Mouse (Mus musculus): ENCODE results near the gene B4galt3. TPM values are rescaled to one million over a fixed set of nuclear protein-coding genes. Genes with fewer than 3 reads are reported as not detected.
"Not testable (repeated sequence)": the region's sequence is repeated elsewhere in the genome, so short reads cannot be mapped to it uniquely, and the experiment has no call there.

B4galt3 gene
- total RNA-seq, 2 experiments from 2014 or later, result 58.1 to 63.6 TPM

GRCm38 (mm10) chr1:171238463-171238862 is 31.7 kb upstream of the B4galt3 start:
- peak in 1 of 2 experiments; percentile 54 for DNase-seq (ENCODE audit: low spot score in 2 of 2)
- intact Hi-C loops (cut with DNase I), result no loop called here

DNA sequence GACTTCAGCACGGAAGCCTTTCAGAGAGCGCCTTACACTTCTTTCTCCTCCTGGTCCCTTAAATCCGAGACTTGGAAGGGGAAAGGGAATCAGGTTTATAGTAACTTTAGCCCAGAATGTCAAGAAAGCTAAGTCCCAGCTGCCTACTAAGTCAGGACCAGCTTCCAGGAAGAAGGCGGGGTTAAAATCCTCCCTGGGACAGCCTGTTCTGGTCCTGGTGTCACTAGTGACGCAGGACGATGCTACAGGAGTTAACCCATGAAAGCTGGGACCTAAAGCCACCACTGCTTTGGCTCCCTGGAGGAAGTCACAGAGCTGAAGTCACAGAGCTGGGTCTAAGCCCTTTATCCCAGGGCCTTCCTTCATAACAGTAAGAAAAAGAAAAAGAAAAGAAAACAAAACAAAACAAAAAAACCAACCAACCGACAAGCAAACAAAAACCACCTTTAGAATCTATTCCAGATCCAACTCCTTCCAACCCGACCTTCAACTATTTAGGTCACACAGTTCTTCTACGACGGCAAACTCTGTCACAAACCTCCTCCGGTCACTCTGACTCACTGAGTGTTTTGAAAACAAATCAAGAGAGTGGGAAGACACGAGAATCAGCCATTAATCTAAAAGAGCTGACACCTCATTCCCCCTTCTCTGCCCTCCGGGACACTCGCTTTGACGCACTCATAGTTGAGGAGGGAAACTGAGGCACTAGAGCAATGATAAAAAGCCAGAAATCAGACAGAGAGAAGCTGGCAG is 30.0 kb upstream of the B4galt3 start:
- intact Hi-C loops (cut with DNase I), result no loop called here
- no peak for DNase-seq (ENCODE audit: low spot score in 2 of 2)

- intact Hi-C loops (cut with DNase I), result no loop called here
- no peak for DNase-seq (ENCODE audit: low spot score in 2 of 2)
Measured at GRCm38 (mm10) chr1:171240911-171241310, 29.2 kb upstream of the B4galt3 start.

DNA sequence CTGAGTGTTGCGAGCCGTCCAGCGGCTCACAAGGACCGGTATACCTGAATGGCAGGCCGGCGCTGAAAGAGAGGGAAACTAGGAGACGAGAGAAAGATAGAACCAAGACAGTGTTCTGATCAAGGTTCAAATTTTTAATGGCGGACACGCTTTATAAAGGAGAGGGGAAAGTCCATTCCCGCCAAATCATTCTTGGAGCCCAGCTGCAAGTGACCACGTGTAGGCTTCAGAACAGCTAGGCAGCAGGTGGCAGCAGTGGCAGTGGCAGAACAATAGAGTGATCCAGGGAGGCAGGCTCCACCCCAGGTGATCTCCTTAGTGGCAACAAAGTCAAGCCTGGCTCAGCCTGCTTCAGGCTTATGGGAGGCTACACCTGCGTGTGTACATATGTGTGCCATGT is 28.2 kb upstream of the B4galt3 start:
- intact Hi-C loops (cut with DNase I); DNase-seq (ENCODE audit: low spot score in 2 of 2): not testable (repeated sequence)

- intact Hi-C loops (cut with DNase I), result no loop called here
- no peak for DNase-seq (ENCODE audit: low spot score in 2 of 2)
Measured at GRCm38 (mm10) chr1:171245353-171245752, 24.8 kb upstream of the B4galt3 start.

DNA sequence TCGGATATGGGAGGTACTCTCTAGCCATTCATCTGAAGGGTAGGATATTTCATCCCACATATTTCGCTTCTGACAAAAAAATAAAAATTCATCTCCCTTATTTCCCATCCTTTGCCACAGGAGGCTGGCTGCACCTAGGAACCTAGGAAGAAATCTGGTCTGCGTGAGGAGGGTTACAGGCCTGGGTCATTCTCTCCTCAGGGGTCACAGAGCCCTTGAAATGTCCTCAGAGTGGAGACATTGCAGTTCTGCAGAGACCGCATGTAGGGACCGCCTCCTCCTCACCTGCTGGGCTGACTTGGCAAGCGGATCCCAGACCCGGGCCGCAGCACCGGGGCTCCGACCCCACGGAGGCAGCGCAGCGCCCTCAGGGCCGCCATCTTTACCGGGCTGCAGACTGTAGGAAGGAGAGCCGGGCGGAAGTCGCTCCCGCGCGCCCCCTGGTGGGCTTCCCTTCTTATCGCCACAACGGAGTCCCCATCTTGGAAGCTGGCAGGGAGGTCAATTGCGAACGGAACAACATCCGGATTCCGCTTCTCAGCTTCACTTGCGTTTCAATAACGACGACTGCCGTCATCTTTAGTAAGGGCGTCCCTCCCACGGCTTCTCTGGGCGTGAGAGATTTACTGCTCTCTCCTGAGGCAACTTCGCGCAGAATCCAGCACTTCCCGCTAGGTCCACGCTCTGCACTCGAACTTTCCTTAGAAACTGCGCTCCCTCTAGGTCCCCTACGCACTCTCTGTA is 23.2 kb upstream of the B4galt3 start:
- DNase-seq (ENCODE audit: low spot score in 2 of 2), result peak; percentile 95 to 99
- intact Hi-C loops (cut with DNase I), result loop anchor here (1.0 kb wide), 2 partner anchors 25 to 34 kb away; partner anchors contain the start of genes Ppox and Tomm40l

DNA sequence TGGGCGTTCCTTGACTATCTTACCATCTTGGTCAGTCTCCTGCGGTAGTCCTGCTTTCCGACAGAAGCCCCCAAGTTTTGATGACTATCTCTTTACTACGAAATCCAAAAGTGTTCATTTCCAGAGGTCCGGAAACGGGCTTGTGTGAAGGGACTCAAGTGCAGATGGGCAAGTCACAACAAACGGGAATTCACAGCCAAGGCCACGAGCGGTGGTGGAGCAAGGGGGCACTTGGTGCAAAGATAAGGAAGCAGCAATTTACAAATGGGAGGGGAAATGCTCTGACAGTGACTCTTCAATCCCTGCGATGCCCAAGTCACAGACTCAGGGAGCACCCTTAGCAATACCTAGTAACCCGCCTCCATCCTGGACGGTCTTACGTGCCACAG is 22.7 kb upstream of the B4galt3 start:
- intact Hi-C loops (cut with DNase I), result loop anchor here (1.0 kb wide), 2 partner anchors 25 to 34 kb away; partner anchors contain the start of genes Ppox and Tomm40l
- DNase-seq (ENCODE audit: low spot score in 2 of 2), result no peak

DNA sequence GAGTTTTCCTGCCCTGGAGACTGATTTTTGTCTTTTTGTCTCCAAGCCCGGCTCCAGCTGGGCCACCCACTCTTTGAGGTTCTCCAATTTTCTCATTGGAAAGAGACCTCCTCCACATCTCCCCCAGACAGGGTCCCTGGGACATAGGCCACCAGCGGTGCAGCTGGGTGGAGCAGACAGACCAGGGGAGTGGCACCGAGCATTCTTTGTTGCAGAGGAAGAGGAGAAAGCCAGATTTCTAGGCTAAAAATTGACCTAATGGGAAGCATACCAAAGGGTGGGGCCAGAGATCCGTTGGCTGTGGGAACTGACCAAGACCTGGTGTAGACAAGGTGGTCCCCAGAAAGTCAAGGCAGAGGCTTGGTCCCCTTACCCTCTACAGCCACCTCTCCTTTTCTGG is 22.2 kb upstream of the B4galt3 start:
- DNase-seq (ENCODE audit: low spot score in 2 of 2), result no peak
- intact Hi-C loops (cut with DNase I), result loop anchor here (1.0 kb wide), 2 partner anchors 26 to 33 kb away; partner anchors contain the start of genes Ppox and Tomm40l

DNA sequence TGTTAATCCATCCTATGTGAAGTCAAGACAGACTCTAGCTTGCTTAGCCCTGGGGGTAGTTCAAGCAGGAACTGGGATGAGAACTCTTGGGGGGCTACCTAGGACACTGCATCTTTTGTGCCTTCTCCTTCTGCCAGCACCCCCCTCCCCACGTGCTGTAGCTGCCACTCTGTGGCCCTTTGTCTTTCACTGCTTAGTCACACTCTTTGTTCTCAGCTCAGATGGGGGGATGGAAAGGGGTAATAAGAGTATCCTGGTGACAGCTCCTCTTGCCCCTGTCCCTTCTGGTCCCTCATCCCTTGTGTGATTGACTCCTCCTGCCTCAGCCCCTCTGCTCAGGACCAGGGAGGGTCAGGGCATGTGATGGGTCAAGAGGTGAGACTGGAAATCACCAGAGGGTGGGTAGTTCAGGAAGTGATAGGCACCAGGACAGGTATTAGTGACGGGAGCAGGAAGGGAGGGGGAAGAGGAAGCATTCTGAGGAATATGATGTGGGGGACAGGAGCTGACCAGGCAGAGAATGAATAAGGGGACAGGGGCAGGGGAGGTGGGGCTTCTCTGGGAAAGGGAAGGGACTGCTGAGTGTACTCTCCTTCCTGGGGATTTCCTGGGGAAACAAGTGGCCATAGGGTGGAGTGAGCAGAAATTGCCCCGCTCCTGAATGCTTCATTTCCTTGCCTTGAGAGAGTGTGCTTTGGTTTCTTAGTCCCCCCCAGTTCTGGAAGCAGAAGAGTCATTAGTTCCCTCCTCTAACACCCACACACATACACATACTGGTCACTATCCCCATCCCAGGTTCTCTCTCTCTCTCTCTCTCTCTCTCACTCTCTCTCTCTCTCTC is 21.5 kb upstream of the B4galt3 start:
- intact Hi-C loops (cut with DNase I), result no loop called here
- no peak for DNase-seq (ENCODE audit: low spot score in 2 of 2)

DNA sequence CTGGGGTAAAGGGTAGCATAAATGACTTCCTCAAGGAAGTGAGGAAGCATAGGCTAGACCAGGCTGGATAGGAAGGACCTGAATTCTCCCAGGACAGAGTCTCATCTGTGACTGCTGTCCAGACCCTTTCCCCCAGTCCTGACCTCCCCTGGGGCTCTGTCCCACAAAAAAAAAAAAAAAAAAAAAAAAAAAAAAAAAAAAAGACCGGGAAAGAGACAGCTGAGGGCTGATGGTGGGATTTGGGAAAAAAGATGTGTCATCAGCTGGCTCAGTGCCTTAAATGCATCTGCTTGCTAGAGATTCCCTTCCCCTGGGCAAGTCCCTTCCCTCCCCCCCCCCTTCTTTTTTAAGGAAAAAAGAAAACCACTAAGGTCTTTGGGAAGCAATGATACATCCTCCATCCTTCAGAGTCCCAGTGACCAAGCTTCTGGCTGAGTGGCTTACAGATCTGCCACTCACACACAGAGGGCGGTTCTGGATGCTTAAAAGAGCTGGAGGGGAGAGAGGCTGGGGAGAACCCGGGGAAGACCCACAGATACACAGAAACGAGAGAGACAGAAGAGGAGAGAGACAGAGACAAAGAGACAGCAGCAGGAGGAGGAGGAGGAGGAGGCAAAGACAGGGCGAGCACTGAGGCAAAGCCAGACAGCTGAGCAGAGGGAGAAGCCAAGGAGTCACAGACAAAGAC is 20.1 kb upstream of the B4galt3 start, which contains the start of gene Adamts4:
Gene Adamts4, plus strand, starts transcription at position 509 of the 688 bp plus-strand sequence.
- DNase-seq (ENCODE audit: low spot score in 2 of 2), result peak; percentile 50 to 64
- intact Hi-C loops (cut with DNase I), result loop anchor here (10.0 kb wide), 1 partner anchor 355 kb away; no protein-coding TSS in a partner anchor

GRCm38 (mm10) chr1:171250680-171251593 is 19.2 kb upstream of the B4galt3 start, which contains the start of gene Ndufs2:
Gene Ndufs2 (minus strand): TSS chr1:171251388.
- intact Hi-C loops (cut with DNase I), result loop anchor here (10.0 kb wide), 1 partner anchor 356 kb away; no protein-coding TSS in a partner anchor
- DNase-seq (ENCODE audit: low spot score in 2 of 2), result no peak

DNA sequence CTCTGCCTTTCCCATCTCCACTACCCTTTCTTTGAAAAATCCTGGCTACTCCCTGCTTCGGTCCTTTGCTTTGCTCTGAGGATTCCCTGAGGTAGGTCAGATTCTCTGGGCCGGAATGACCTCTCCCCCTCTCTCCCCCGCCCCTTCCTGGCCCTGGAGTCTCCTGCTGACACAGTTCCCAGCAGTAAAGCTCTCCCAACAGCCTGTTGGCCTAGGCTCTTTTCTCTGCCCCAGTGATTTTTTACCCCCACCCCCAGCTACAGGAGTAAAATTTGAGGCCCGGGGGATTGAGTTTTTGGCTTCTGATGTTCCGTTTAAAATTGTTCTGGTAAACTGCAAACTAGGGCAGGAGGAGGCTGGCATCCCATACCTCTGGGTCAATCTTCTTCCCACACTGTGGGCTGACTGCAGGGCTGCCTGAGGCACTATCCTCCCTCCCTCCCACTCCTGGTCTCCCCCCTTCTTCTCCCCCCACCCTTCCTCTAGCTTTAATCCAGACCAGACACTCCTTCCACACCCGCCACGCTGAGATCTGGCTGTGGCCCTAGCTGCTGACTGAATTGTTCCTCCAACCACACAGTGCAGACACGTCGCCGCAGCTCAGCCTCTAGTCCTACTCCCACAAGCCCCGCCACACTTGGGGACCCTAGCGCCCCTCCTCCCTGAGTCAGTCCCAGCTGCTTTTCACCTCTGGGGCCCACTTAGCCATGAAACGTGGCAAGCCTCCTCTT is 18.4 kb upstream of the B4galt3 start:
- DNase-seq (ENCODE audit: low spot score in 2 of 2), result no peak
- intact Hi-C loops (cut with DNase I), result loop anchor here (10.0 kb wide), 1 partner anchor 357 kb away; no protein-coding TSS in a partner anchor

DNA sequence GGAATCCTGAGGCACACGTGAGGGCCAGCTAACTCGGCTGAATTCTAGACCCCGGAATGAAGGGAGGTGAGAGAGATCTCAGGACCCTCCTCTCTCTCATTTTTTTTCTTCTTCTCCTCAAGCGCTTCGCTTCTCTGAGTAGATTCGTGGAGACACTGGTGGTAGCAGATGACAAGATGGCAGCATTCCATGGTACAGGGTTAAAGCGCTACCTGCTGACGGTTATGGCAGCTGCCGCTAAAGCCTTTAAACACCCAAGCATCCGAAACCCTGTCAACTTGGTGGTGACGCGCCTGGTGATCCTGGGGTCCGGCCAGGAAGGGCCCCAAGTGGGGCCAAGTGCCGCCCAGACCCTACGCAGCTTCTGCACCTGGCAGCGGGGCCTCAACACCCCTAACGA is 17.7 kb upstream of the B4galt3 start:
- no peak for DNase-seq (ENCODE audit: low spot score in 2 of 2)
- intact Hi-C loops (cut with DNase I), result loop anchor here (10.0 kb wide), 1 partner anchor 358 kb away; no protein-coding TSS in a partner anchor

- intact Hi-C loops (cut with DNase I), result loop anchor here (5.0 to 10.0 kb wide), 2 partner anchors 144 to 361 kb away; partner anchors contain the start of gene Cfap126
- DNase-seq (ENCODE audit: low spot score in 2 of 2), result no peak
Measured at GRCm38 (mm10) chr1:171256095-171256818, 13.9 kb upstream of the B4galt3 start.

GRCm38 (mm10) chr1:171256937-171257548 is 13.1 kb upstream of the B4galt3 start:
- intact Hi-C loops (cut with DNase I), result loop anchor here (5.0 to 10.0 kb wide), 2 partner anchors 145 to 362 kb away; partner anchors contain the start of gene Cfap126
- DNase-seq (ENCODE audit: low spot score in 2 of 2), result peak; percentile 62 to 71

- intact Hi-C loops (cut with DNase I), result loop anchor here (5.0 to 10.0 kb wide), 2 partner anchors 145 to 363 kb away; partner anchors contain the start of gene Cfap126
- no peak for DNase-seq (ENCODE audit: low spot score in 2 of 2)
Measured at GRCm38 (mm10) chr1:171257781-171258180, 12.3 kb upstream of the B4galt3 start.

Measured in left cerebral cortex, postnatal 25 days (tissue).